Mouse (Mus musculus): ENCODE results near the gene Zp3.

The Zp3 gene

DNA sequence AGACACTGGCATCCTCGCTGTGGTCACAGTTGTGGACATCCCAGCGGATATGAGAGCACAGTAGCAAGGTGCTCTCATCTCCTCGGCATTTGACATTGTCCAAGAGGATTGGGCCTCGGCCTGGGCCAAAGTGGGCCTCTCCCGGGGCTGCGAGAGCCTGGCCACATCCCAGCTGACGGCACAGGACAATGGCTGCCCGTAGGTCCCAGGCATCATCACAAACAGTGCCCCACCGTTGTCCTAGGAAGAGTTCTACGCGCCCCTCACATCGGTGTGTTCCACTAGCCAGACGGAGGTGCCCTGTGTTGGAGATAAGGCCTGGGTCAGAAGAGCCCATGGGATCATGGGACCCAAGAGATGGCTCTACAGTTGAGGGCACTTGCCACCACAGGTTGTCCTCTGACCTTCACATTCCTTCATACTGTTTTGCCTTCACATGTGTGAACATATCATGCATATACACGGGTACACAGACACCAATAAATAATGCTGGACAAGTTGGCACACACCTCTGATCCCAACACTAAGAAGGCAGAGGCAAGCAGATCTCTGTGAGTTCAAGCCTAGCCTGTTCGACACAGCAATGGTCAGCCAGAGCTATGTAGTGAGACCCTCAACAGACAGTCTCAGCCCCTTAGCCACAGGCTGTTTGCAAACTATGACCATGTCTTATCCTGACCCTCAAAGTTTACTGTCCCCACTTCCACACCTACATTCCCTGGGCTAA, 18.8 kb upstream of the Zp3 start:
- no peak for DNase-seq (ENCODE audit: extremely low spot score, low read depth, low spot score)

DNA sequence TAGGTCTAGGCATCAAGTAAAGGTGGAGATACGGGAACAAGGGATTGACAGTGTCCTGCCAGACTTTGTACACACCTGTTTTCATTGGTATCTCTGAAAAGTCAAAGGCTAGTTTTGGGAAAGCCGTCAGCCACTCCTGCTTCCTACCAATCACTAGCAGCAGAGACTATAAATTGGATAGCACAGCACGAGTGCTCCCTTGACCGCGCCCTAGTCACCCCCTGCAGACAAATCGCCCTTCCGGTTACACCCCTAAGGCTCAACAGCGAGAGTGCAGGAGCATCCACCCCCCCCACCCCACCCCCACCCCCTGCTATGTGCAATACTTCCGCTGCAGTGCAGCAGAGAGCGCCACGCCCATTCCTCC, 17.8 kb upstream of the Zp3 start:
- DNase-seq (ENCODE audit: extremely low spot score, low read depth, low spot score): no peak

DNA sequence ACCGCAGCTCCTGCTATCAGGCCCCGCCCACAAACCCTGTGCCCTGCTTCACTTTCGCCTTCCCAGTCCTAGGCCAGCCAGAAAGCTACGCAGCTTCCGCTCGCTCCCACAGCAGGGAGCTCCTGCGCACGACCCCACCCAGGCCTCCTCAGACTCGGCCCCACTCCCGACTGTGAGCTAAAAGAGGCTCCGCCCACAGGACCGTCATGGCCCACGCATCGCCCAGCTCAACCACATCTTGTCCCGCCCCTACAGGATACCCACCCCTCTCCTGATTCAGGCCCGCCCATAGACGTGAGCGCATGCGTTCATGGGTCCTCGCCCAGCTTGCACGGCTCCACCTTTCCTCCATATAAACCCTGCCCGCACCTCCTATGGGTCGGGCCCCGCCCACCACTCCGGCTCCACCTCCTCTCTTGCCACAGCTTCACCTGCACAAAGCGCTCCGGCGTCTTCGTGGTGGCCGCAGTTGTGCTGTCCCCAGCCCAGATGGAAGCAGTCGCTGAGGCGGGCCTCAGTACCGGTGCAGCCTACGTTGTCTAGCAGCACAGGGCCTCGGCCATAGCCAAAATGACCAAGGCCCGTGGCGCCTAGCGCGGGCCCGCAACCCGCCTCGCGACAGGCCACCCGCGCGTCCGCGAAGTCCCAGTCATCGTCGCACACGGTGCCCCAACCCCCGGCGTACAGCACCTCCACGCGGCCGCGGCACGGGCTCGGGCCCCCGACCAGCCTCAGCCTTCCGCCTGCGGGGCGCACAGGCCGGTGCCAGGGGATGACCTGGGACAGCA, 17.2 kb upstream of the Zp3 start:
- DNase-seq (ENCODE audit: extremely low spot score, low read depth, low spot score): peak; percentile 90

DNA sequence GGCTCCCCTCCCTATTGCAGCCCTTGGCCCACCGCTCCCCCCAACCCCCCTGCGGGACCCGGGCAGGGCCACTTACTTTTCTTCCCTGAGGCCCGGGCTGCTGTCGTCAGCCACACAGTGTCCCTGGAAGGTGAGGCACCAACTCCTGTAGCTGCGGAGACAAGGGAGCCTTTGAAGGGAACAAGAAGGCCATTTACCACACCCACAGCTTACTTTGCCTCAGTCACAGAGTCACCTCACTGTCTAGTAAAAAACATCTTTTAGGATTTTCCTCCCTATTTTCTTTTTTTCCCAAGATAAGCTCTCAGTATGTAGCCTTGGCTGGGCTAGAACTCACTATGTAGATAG, 16.6 kb upstream of the Zp3 start:
- no peak for DNase-seq (ENCODE audit: extremely low spot score, low read depth, low spot score)

DNA sequence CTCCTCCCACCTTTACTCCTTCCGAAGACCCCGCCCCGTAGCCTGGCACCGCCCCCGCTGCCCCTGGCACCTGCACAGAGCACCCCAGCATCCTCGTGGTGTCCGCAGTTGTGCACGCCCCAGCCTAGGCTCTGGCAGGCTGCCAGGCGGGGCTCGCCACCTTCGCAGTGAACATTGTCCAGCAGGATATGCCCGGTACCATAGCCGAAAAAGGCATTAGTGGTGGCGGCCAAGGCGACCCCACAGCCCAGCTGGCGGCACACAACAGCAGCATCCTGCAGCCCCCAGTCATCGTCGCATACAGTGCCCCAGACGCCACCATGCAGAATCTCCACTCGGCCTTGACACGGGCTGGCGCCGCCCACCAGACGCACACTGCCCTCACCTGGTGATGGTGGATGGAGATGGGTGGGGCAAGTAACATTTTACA, 14.4 kb upstream of the Zp3 start:
- no peak for DNase-seq (ENCODE audit: extremely low spot score, low read depth, low spot score)

DNA sequence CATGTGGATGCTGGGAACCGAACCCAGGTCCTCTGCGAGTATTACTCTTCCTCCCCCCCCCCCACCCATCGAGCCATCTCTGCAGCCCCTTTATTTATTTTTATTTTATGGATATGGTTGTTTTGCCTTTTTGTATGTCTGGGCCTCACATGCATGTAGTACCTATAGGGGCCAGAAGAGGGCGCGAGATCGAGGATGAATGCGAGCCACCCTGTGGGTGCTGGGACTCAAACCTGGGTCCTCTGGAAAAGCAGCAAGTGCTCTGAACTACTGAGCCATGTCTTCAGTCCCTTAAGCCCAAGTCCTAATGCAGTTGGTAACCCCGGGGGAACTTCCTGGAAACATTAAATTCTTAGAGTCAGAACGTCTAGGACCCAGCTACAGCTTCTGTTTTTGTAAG, 13.0 kb upstream of the Zp3 start:
- no peak for DNase-seq (ENCODE audit: extremely low spot score, low read depth, low spot score)

DNA sequence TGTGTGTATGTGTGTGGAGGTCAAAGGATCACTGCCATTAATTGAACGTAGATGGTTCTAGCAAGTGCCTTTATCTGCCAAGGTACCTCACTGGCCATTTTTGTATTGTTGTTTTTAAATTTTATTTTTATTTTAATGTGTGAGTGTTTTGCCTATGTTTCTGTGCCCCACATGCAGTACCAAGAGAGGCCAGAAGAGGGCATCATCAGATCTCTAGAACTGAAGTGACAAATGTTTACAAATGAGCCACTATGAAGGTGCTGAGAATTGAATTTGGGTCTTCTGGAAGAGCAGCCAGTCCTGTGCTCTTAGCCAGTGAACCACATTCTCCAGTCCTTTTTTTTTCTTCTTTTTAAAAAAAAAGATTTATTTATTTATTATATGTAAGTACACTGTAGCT, 11.1 kb upstream of the Zp3 start:
- no peak for DNase-seq (ENCODE audit: extremely low spot score, low read depth, low spot score)

DNA sequence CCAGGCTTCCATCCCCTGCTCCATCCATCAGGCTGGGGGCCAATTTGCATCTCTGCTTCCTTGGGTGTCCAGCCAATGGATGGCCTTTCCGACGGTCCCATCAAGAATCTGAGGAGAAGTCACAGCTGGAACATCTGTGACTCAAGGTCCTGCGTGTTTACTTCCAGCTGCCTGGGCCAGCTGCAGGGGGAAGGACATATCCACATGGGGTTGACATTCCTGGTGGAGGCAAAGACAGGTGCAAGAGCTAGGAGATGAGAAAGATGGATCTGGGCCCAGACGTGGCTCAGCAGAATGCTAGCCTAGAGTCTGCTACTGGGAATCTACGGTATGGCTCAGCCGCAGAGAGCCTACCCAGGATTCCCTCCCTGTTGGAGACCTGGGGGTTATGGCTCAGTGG, 9.7 kb upstream of the Zp3 start:
- DNase-seq (ENCODE audit: extremely low spot score, low read depth, low spot score): no peak

DNA sequence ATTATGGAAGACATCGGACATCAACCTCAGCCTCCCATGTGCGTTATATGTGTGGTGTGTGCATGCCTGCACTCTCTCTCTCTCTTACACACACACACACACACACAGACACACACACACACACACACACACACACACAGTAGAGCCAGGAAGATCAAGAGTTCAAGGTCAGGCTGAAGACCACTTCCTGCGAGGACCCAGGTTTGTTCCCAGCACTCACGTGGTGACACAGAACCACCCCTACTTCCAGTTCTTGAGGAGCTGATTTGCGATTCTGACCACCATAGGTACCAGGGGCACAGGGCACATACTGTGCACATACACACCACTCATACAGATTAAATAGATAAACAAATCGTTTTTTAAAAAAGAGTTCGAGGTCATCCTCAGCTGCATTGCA, 8.0 kb upstream of the Zp3 start:
- no peak for DNase-seq (ENCODE audit: extremely low spot score, low read depth, low spot score)

DNA sequence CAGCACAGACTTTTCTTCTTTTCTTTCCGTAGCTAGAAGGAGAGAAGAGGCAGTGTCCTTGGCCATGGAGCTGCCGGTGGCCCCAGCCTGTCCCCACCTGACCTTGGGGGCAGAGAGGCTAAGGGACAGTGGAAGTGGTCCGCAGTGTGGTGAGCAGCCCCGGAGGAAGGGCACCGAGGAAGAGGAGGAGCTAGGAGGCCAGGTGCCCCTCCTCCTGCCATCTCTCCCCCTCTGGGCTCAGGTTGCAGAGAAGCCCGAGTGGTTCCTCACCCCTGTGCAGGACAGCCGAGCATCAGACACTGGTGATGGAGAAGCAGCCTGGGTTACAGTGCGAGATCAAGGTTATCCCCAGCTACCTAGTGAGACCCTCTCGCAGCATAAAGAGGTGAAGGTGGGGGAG, 5.5 kb upstream of the Zp3 start, which contains the start of gene Ssc4d:
TSS of gene Ssc4d (minus strand) at position 167 of the 400 bp plus-strand sequence.
- DNase-seq (ENCODE audit: extremely low spot score, low read depth, low spot score): no peak

DNA sequence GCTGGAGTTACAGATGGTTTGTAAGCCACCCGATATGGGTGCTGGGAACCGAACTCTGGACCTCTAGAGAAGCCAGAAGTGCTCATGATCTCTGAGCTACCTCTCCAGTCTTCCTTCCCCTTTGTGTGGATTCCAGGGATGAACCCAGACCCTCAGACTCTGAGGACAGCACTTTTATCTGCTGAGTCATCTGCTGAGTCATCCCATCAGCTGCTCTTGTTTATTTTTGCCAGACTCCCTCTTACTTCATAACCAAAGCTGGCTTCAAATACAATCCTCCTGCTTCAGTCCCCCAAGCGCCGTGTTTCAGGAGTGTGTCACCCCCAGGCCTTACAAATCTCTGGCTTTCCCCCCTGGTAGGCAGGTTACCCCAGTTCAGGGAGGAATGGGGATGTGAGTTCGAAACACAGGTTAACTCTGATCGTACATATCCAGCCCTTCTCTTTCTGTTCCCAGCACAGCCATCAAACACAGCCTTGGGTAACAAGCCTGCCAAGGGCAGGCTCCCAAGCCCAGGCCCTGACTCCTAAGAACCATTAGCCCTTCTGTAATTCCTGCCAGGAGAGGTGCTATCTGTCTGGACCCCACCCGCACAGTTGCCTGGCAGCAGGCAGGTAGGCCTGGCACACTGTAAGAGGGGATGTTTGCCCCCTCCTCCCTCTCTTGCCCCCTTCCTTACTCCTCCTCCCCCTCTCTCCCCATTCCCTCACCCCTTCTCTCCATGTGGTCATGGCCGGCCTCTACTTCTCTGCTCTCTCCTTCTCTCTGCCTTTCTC, 3.8 kb upstream of the Zp3 start:
- DNase-seq (ENCODE audit: extremely low spot score, low read depth, low spot score): no peak

DNA sequence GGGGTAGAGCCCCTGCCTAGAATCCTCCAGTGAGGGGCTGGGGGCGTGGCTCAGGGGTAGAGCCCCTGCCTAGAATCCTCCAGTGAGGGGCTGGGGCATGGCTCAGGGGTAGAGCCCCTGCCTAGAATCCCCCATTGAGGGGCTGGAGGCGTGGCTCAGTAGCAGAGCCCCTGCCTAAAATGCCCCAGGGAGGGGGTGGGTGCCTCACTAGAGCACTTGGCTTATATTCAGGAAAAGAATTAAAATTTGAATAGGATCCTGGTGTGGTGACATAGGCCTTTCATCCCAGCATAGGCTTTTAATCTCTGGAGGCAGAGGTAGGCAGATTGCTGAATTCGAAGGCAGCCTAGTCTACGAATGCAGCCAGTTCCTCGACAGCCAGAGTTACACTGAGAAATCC, 518 bp upstream of the Zp3 start:
- DNase-seq (ENCODE audit: extremely low spot score, low read depth, low spot score): no peak

DNA sequence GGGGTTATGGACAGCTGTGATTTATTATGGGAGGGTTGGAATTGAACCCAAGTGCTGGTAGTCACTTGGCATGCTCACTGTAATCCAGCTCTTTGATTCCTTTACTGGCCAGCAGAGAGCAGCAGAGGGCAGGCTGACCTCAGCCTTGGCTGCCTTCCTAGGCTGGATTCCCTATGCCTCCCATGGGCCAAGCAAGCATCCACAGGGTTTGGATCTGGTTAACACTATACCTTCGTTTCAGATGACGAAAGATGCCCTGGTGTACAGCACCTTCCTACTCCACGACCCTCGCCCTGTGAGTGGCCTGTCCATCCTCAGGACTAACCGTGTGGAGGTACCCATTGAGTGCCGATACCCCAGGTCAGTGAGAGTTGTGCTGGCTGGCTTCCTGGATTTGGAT, 2.5 kb downstream of the Zp3 start:
- DNase-seq (ENCODE audit: extremely low spot score, low read depth, low spot score): no peak

DNA sequence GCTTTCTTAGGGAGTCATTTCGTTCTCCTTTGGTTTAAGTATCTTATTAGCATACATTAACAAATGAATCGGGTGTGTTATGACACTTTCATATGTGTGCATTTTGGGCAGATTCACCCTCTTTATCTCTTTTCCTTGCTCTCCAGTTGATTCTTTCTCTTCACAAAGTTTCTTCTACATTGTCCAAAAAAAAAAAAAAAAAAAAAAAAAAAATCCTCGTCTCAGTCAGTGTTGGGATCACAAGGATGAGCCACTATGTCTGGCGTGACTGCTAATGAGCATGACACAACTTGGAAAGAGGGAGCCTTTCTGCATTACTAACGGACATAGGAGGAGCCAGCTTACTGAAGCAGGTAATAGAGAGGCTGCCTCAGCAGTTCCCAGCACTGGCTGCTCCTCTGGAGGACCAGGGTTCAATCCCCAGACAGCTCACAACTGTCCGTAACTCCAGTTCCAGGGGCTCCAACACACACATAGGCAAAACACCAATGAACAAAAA, 4.7 kb downstream of the Zp3 start:
- no peak for DNase-seq (ENCODE audit: extremely low spot score, low read depth, low spot score)

DNA sequence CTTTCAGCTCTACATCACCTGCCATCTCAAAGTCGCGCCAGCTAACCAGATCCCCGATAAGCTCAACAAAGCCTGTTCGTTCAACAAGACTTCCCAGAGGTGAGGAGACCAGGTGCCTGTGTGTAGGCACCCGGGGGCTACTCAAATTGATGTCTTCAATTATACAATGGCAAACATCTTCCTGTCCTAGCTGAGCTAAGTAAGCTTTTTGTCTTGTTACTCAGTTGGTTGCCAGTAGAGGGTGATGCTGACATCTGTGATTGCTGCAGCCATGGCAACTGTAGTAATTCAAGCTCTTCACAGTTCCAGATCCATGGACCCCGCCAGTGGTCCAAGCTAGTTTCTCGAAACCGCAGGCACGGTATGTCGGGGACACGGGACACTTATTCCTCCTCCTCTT, 7.3 kb downstream of the Zp3 start:
- DNase-seq (ENCODE audit: extremely low spot score, low read depth, low spot score): no peak

DNA sequence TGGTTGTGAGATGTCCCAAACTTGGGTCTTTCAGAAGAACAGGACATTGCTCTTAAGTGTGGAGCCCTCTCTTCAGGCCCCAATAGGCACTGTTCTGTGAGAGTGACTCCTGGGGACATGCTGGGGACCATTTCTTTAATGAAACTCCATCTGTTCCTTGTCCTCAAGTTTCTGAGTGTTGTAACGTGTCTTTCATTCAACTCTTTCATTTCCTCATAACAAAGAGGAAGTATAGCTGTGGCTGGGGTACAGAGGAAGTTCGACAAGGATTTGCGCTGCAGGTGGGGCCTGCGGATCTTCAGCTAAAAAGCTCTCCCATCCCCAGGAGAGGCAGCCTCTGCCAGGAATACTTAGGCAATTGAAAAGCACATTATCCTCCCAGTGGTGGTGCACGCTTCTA, 10.7 kb downstream of the Zp3 start:
- no peak for DNase-seq (ENCODE audit: extremely low spot score, low read depth, low spot score)

DNA sequence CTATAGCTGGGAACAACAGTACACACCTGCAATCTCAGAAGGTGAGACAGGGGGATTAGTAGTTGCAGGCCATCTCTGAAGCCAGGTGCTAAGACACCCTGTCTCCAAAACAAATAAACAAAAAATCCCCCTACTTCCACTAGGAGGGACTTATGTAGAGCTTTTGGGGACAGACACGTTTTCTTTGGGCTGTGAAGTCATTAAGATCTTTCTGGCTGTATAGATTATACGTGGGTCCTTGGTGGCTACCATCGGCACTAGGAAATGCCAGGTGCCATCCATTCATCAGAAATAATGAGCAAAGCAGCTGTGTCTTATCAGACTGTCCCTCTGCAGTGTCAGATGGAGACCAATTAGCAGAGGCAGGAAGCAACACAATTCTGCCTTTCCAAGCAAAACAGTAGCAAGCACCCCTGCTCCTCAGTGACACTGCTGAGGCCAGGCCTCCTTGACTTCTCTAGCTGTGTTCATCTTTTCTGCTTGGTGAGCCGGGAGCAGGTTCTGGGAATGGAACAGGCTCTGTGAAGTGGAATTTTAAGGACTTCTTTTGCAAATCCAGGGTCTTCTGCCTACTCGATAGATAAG, 13.6 kb downstream of the Zp3 start:
- no peak for DNase-seq (ENCODE audit: extremely low spot score, low read depth, low spot score)

DNA sequence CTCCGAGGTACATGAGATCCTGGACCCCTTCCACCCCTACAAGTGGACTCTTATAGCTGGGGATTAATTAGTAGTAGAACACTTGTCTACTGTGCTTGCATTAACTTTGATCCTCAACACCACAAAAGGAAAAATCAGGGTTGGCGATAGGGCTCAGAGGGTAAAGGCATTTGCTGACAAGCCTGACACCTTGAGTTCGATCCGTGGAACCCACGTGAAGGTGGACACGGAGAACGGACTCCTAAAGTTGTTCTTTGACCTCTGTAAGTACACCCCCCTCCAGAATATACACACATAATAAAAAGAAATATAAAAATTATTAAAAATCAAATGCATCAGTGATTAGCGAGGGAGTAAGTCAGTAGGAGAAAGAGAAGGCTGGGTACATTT, 14.4 kb downstream of the Zp3 start:
- DNase-seq (ENCODE audit: extremely low spot score, low read depth, low spot score): no peak

DNA sequence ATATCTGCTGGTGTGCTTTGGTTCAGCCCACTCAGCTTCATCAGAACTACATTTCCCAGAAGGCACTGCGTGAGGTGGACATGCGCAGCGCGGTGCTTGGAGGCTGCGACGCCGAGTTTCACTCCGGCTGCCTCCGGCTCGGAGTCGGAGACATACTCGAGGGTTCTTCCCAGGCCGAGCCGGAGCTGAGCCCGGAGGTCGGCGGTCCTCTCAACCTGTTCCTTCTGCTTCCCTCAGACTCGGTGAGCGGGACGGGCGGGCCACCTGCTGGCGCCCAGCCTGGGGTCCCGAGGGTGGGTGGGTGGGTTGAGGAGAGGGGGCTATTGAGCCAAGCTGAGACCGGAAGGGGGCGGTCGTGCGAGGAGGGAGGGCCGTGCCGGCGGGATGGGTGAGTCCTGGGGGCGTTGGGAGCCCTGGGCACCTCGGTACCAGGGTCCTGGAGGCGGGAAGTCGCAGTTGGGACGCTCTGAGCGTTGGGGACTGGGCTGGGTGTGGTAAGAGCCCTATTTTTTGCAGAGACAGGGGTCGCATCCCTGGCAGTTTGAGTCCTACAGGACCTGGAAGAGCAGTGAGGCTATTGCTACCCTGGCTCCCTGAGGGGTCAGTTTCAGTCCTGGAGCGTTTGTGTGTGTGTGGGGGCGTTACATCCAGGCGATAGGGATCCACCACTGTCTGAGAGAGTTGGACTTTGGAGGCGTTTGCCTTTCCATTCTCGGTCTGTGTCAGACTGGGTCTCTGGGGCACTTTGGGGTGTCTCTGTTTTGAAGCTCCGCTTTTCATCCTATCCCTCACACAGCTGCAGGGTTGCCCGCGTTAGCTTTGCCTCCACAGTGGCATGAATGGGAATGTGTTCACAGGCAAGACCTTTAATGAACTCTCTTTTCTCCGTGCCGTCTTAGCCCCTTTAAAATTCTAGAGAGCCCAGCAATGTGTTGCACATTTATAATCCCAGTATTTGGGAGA, 15.1 kb downstream of the Zp3 start, which contains the start of gene Dtx2:
TSS of gene Dtx2 (plus strand) at position 76 of the 963 bp plus-strand sequence.
- DNase-seq (ENCODE audit: extremely low spot score, low read depth, low spot score): peak; percentile 78

DNA sequence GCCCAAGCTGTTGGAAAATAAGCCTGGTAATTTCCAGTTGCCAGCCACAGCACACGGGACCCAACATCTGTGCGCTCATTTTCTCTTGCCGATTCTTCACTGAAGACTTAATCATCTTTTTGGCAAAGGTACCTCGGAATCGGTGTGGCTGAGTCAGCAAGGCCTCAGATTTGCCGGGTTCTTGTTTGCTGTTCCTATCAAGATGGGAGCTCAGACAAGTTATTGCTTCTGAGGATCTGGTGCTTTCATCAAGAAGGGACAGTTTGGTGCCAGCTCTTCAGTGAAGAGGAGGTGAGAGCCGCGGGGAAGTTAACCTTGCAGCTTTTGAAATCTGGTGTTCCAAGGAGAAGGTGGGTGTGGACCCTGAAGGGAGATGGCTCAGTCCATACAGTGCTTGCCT, 16.3 kb downstream of the Zp3 start:
- DNase-seq (ENCODE audit: extremely low spot score, low read depth, low spot score): no peak

Data from hindlimb bud, embryonic 11.5 days (tissue).